ENCODE assay signal across 11 mouse cellular contexts in genomic region chr7:51831917-51832316, GRCm38 (mm10). TPM values are rescaled to one million over a fixed set of nuclear protein-coding genes. Genes with fewer than 3 reads are reported as not detected.
DNase-seq lines count a peak whose midpoint lies in the region; ATAC-seq and TF ChIP-seq lines count a peak whose summit lies in the region.
"Had no signal": no experiment of that assay in that cellular context is flagged by ENCODE, and none has a peak within 500 bp of the region (broad histone marks: within the 10 kb centered on the region; RNA-seq: fewer than 3 reads in every experiment).

No protein-coding gene starts in this region.

- WGBS in intestine, embryonic 15.5 days, result 38% methylated on average over 7 of the region's 7 CpGs
- 50% methylated on average over 7 of the region's 7 CpGs for WGBS in intestine, postnatal 0 days
- 39% methylated on average over 7 of the region's 7 CpGs for WGBS in heart, postnatal 0 days

- H3K4me3 ChIP-seq in intestine, embryonic 15.5 days (replicated peaks), result no peak overlapping the region
- no peak overlapping the region for H3K4me3 ChIP-seq in intestine, postnatal 0 days (ENCODE audit: low read depth, low read length)
- H3K4me3 ChIP-seq in heart, postnatal 0 days (ENCODE audit: low read depth, low read length), result no peak overlapping the region
- H3K4me3 ChIP-seq in myocyte, result no peak overlapping the region
- H3K4me3 ChIP-seq: embryonic facial prominence, embryonic 15.5 days had no signal

- H3ac ChIP-seq in myocyte (ENCODE audit: control insufficient read depth, insufficient read length), result no peak overlapping the region

- ATAC-seq in intestine, embryonic 15.5 days, result 0 out of 2 replicates have a peak, but pooled peaks have one; percentile 39
- ATAC-seq in intestine, postnatal 0 days, result no peak
- ATAC-seq in heart, postnatal 0 days (ENCODE audit: insufficient read depth, low read depth), result no peak
- ATAC-seq in activated CD4-positive, CD25-positive, alpha-beta regulatory T cell, adult 4 months, result no peak
- ATAC-seq in erythroid progenitor cell, adult 5-6 weeks (replicated peaks; ENCODE audit: low FRiP score, poor library complexity, severe bottlenecking), result no peak
- ATAC-seq: intestine, embryonic 16.5 days had no signal

- peak; percentile 60 for DNase-seq in cerebellum, adult 11-12 months
- DNase-seq in heart, postnatal 0 days (ENCODE audit: low spot score), result peak; percentile 14
- no peak for DNase-seq in layer of hippocampus, adult 8-10 months (ENCODE audit: low spot score in 2 of 2)

- no peaks in the 10 kb centered on the region for H3K79me2 ChIP-seq in myocyte (ENCODE audit: control insufficient read depth, insufficient read depth)

- H3K9me3 ChIP-seq in intestine, embryonic 15.5 days, result no peaks in the 10 kb centered on the region
- no peaks in the 10 kb centered on the region for H3K9me3 ChIP-seq in intestine, postnatal 0 days (ENCODE audit: control insufficient read depth)
- H3K9me3 ChIP-seq in heart, postnatal 0 days (replicated peaks; ENCODE audit: control insufficient read depth, low read length), result no peaks in the 10 kb centered on the region
- H3K9me3 ChIP-seq: embryonic facial prominence, embryonic 15.5 days; G1E had no signal

- no peaks in the 10 kb centered on the region for H3K27me3 ChIP-seq in intestine, embryonic 15.5 days (replicated peaks)
- H3K27me3 ChIP-seq in intestine, postnatal 0 days (replicated peaks; ENCODE audit: control insufficient read depth, insufficient read depth, low read length), result no peaks in the 10 kb centered on the region
- H3K27me3 ChIP-seq in heart, postnatal 0 days (ENCODE audit: control insufficient read depth, insufficient read depth, low read length), result no peaks in the 10 kb centered on the region
- no peaks in the 10 kb centered on the region for H3K27me3 ChIP-seq in myocyte (ENCODE audit: control insufficient read depth, insufficient read depth, insufficient read length)
- H3K27me3 ChIP-seq: embryonic facial prominence, embryonic 15.5 days had no signal

- no peaks in the 10 kb centered on the region for H3K4me1 ChIP-seq in intestine, embryonic 15.5 days (replicated peaks)
- no peaks in the 10 kb centered on the region for H3K4me1 ChIP-seq in intestine, postnatal 0 days (replicated peaks; ENCODE audit: control insufficient read depth, insufficient read depth, low read length)
- H3K4me1 ChIP-seq in heart, postnatal 0 days (ENCODE audit: control insufficient read depth, insufficient read depth), result no peaks in the 10 kb centered on the region
- H3K4me1 ChIP-seq: embryonic facial prominence, embryonic 15.5 days had no signal

- H3K9ac ChIP-seq in intestine, embryonic 15.5 days, result no peak overlapping the region
- H3K9ac ChIP-seq in intestine, postnatal 0 days (ENCODE audit: low read depth, low read length), result no peak overlapping the region
- no peak overlapping the region for H3K9ac ChIP-seq in heart, postnatal 0 days (replicated peaks; ENCODE audit: low read depth, low read length)
- H3K9ac ChIP-seq: embryonic facial prominence, embryonic 15.5 days had no signal

- TF ChIP-seq CTCF in intestine, postnatal 0 days (IDR thresholded peaks at IDR 0.05; ENCODE audit: low read depth), result no peak
- TF ChIP-seq CTCF in heart, postnatal 0 days (IDR thresholded peaks at IDR 0.05; ENCODE audit: low read depth), result no peak

- no peak overlapping the region for H3K4me2 ChIP-seq in intestine, embryonic 15.5 days (replicated peaks)
- H3K4me2 ChIP-seq in intestine, postnatal 0 days (replicated peaks; ENCODE audit: low read depth), result no peak overlapping the region
- H3K4me2 ChIP-seq in heart, postnatal 0 days (ENCODE audit: low read depth, low read length), result no peak overlapping the region
- H3K4me2 ChIP-seq in myocyte (ENCODE audit: low read depth), result peak overlapping the region; percentile 76
- H3K4me2 ChIP-seq: embryonic facial prominence, embryonic 15.5 days had no signal

- no peak overlapping the region for H3K27ac ChIP-seq in intestine, embryonic 15.5 days
- H3K27ac ChIP-seq in intestine, postnatal 0 days (ENCODE audit: low read depth, low read length), result no peak overlapping the region
- H3K27ac ChIP-seq in heart, postnatal 0 days (ENCODE audit: low read depth), result no peak overlapping the region
- H3K27ac ChIP-seq: embryonic facial prominence, embryonic 15.5 days had no signal

- no peak for TF ChIP-seq EP300 in heart, postnatal 0 days (IDR thresholded peaks at IDR 0.05; ENCODE audit: low read depth)

- no peak for TF ChIP-seq POLR2A in myocyte (IDR thresholded peaks at IDR 0.05; ENCODE audit: insufficient read length, low read depth)

- no peaks in the 10 kb centered on the region for H3K36me3 ChIP-seq in intestine, embryonic 15.5 days
- H3K36me3 ChIP-seq in intestine, postnatal 0 days (ENCODE audit: control insufficient read depth, insufficient read depth), result no peaks in the 10 kb centered on the region
- H3K36me3 ChIP-seq in heart, postnatal 0 days (replicated peaks; ENCODE audit: control insufficient read depth, insufficient read depth, low read length), result no peaks in the 10 kb centered on the region
- H3K36me3 ChIP-seq in myocyte (ENCODE audit: control insufficient read depth, insufficient read depth), result no peaks in the 10 kb centered on the region
- H3K36me3 ChIP-seq: embryonic facial prominence, embryonic 15.5 days; G1E had no signal

TF ChIP-seq in myocyte, 11 proteins besides CTCF, POLR2A, EP300 and RAD21:
- no peak for TF ChIP-seq MAX (IDR thresholded peaks at IDR 0.05; ENCODE audit: low read depth)
- no peak for TF ChIP-seq TCF12 (IDR thresholded peaks at IDR 0.05; ENCODE audit: insufficient read depth, poor library complexity, severe bottlenecking)
- no peak for TF ChIP-seq CEBPB (IDR thresholded peaks at IDR 0.05; ENCODE audit: insufficient read depth, poor library complexity, severe bottlenecking)
- no peak for TF ChIP-seq REST (IDR thresholded peaks at IDR 0.05; ENCODE audit: insufficient read depth, insufficient read length)
- no peak for TF ChIP-seq TCF3 (IDR thresholded peaks at IDR 0.05; ENCODE audit: insufficient read length, low read depth)
- no peak for TF ChIP-seq MYOD1 (IDR thresholded peaks at IDR 0.05; ENCODE audit: control insufficient read depth in 1 of 3, insufficient read length in 2 of 3, low read depth in 2 of 3)
- TF ChIP-seq SRF (IDR thresholded peaks at IDR 0.05; ENCODE audit: control insufficient read depth, insufficient read length, low read depth), result no peak
- no peak for TF ChIP-seq USF1 (IDR thresholded peaks at IDR 0.05; ENCODE audit: low read depth)
- no peak for TF ChIP-seq E2F4 (IDR thresholded peaks at IDR 0.05; ENCODE audit: insufficient read depth)
- no peak for TF ChIP-seq POLR2AphosphoS2 (IDR thresholded peaks at IDR 0.05; ENCODE audit: insufficient read length, low read depth)
- no peak for TF ChIP-seq MYOG (IDR thresholded peaks at IDR 0.05; ENCODE audit: control insufficient read depth in 1 of 3, insufficient read depth in 1 of 3, insufficient read length in 2 of 3, low read depth in 2 of 3)

RNA-seq across cellular contexts. Expression of gene Gas2, which starts 29.9 kb away (rescaled TPM):
- 12.0 and 13.8 TPM in 2 replicates for polyA plus RNA-seq in intestine, embryonic 15.5 days (2015; fragmentation: Nextera tagmentation; extraction: Ambion mirVana)
- polyA plus RNA-seq in intestine, postnatal 0 days (2015; fragmentation: Nextera tagmentation; extraction: Ambion mirVana), result 5.3 and 6.3 TPM in 2 replicates
- total RNA-seq in heart, postnatal 0 days (2014; rRNA removed; ENCODE audit: low replicate concordance), result 6.1 and 6.6 TPM in 2 replicates
- 5.5 and 5.8 TPM in 2 replicates for polyA plus RNA-seq in heart, postnatal 0 days (2015; fragmentation: Nextera tagmentation; extraction: Ambion mirVana)
- 8.5 TPM for polyA plus RNA-seq in myocyte (2012; fragmentation: generic; extraction: Trizol)
- 10 to 100 TPM; 21.7 to 32.5 (median 25.7) TPM for total RNA-seq in layer of hippocampus, adult 8-10 months (2022)
- 1 to 10 TPM; 2.5 to 3.5 TPM for polyA plus RNA-seq in activated CD4-positive, CD25-positive, alpha-beta regulatory T cell, adult 4 months (2017; shearing (Covaris generic))
- 4.2 and 4.3 TPM in 2 replicates for total RNA-seq in erythroid progenitor cell, adult 5-6 weeks (2015; ENCODE audit: low replicate concordance)
- 4.9 and 7.6 TPM in 2 replicates for total RNA-seq in erythroid progenitor cell, adult 5-6 weeks (2017; ENCODE audit: low replicate concordance)

RNA-seq across cellular contexts. Expression of gene Fancf, which starts 30.1 kb away (rescaled TPM):
- polyA plus RNA-seq in intestine, embryonic 15.5 days (2015; fragmentation: Nextera tagmentation; extraction: Ambion mirVana), result 9.9 and 11.2 TPM in 2 replicates
- 5.9 and 6.0 TPM in 2 replicates for polyA plus RNA-seq in intestine, postnatal 0 days (2015; fragmentation: Nextera tagmentation; extraction: Ambion mirVana)
- total RNA-seq in heart, postnatal 0 days (2014; rRNA removed; ENCODE audit: low replicate concordance), result 7.6 and 8.8 TPM in 2 replicates
- polyA plus RNA-seq in heart, postnatal 0 days (2015; fragmentation: Nextera tagmentation; extraction: Ambion mirVana), result 3.0 and 3.1 TPM in 2 replicates
- polyA plus RNA-seq in myocyte (2012; fragmentation: generic; extraction: Trizol), result 7.2 TPM
- total RNA-seq in layer of hippocampus, adult 8-10 months (2022), result 1 to 10 TPM; 3.6 to 5.6 (median 4.3) TPM
- 1 to 10 TPM in 1 of 2 experiments, under 1 TPM in 1; 0.75 to 1.1 TPM for polyA plus RNA-seq in activated CD4-positive, CD25-positive, alpha-beta regulatory T cell, adult 4 months (2017; shearing (Covaris generic))
- 4.6 TPM in 1 of 2 replicates, not detected in the other for total RNA-seq in erythroid progenitor cell, adult 5-6 weeks (2015; ENCODE audit: low replicate concordance)
- total RNA-seq in erythroid progenitor cell, adult 5-6 weeks (2017; ENCODE audit: low replicate concordance), result 4.4 TPM in 1 of 2 replicates, not detected in the other

Comparison
In these comparisons a context has a peak if more than half of its experiments do, and no peak if none do; other contexts are left out.
1. DNase-seq: peak in cerebellum, adult 11-12 months (single experiment) and heart, postnatal 0 days (single experiment); none in layer of hippocampus, adult 8-10 months (0 of 2).